Mouse (Mus musculus): ENCODE results near the gene Lrch4.

DNA sequence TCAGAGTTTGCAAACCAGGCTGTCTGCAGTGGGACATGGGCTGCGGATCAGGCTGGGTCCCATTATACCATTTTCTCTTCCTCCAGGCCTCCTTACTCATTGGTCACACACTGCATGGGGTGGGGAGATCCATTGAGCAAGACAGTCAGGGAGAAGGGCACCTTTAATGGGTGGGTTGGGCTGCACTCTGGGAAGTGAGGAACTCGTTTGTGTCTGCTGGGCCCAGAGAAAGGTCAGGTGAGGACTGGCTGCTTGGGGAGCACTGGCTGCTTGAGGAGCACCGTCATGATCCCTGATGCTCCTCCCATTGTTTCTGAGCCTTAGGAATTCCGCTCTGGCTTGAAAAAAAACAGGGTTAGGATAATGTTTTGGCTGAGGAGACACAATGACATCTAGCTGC, 14.0 kb downstream of the Lrch4 start:
- no peak for TF ChIP-seq CTCF (conservative IDR thresholded peaks at IDR 0.05; ENCODE audit: low read length)
- TF ChIP-seq NANOG (IDR thresholded peaks at IDR 0.05; ENCODE audit: borderline replicate concordance, low read length) = no peak
- no peak for TF ChIP-seq POU5F1 (IDR thresholded peaks at IDR 0.05; ENCODE audit: borderline replicate concordance, low read length)

Measured in E14TG2a.4 (cell line).